ENCODE assay signal across 9 mouse cellular contexts in the genomic region with DNA sequence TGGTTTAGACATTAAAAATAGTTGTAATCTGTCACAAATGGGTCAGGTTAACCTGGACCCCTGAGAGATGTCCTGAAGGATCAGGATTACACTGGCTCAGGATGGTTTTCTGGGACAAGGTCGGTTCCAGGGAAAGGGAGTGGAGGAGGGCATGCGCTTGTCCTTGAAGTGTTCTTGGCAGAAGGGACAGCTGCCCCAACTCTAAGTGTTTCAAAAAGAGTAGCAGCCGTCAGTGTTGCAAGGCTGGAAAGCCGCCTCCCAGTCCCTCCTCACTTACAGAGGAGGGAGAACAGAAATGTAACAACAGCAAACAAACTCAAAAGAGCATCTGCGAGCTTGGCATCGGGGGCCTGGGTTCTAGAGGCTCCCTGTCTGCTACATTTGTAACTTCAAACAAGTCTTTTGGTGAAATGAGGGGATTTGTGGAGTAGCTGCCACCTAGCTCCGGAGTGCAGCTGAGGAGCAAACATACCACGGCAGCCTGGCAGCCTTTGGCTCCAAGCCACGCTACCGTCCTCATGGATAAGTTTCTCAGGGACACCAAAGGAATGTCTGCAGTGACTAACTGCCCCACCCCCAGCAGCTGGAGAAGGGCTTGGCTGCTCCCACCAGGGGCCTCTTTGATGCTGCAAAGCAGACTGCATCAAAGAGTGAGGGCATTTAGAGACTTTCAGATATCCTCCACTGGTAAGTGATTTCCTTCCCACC. TPM values are rescaled to one million over a fixed set of nuclear protein-coding genes. Genes with fewer than 3 reads are reported as not detected.
DNase-seq lines count a peak whose midpoint lies in the region; ATAC-seq and TF ChIP-seq lines count a peak whose summit lies in the region.
"Had no signal": no experiment of that assay in that cellular context is flagged by ENCODE, and none has a peak within 500 bp of the region (broad histone marks: within the 10 kb centered on the region; RNA-seq: fewer than 3 reads in every experiment).

No protein-coding gene starts in this region.

- DNase-seq in 3134 (ENCODE audit: extremely low read depth, insufficient read length, low spot score), result peak; percentile 62
- peak; percentile 72 to 78 for DNase-seq in cerebellum, postnatal 25 days
- peak; percentile 13 to 53 for DNase-seq in kidney, postnatal 36 days
- no peak for DNase-seq in thymus, postnatal 0 days (ENCODE audit: low spot score)
- no peak for DNase-seq in thymus, postnatal 36 days

- no peak for TF ChIP-seq CTCF in ES-Bruce4 (IDR thresholded peaks at IDR 0.05; ENCODE audit: low read depth, low read length)

- peak overlapping the region; percentile 54; the same call in 1 of the 2 replicates for H3K27ac ChIP-seq in ES-Bruce4 (ENCODE audit: insufficient read depth, low read length)
- peak overlapping the region; percentile 77 for H3K27ac ChIP-seq in heart, embryonic 12.5 days (ENCODE audit: poor library complexity, severe bottlenecking)
- H3K27ac ChIP-seq in midbrain, embryonic 16.5 days (ENCODE audit: low read length), result peak overlapping the region; percentile 9; the same call in 1 of the 2 replicates
- H3K27ac ChIP-seq: liver, embryonic 15.5 days had no signal

- 16% methylated on average over 10 of the region's 10 CpGs for WGBS in heart, embryonic 12.5 days
- 14% methylated on average over 10 of the region's 10 CpGs for WGBS in midbrain, embryonic 16.5 days

- TF ChIP-seq EP300 in ES-Bruce4 (IDR thresholded peaks at IDR 0.05; ENCODE audit: insufficient read depth, low read depth, low read length), result no peak

- H3K9ac ChIP-seq in ES-Bruce4 (ENCODE audit: low read depth, poor library complexity, severe bottlenecking), result no peak overlapping the region
- H3K9ac ChIP-seq in heart, embryonic 12.5 days, result peak overlapping the region; percentile 42; the same call in 1 of the 2 replicates
- no peak overlapping the region for H3K9ac ChIP-seq in midbrain, embryonic 16.5 days (ENCODE audit: low read depth, low read length)
- H3K9ac ChIP-seq: liver, embryonic 15.5 days had no signal

- H3K9me3 ChIP-seq in ES-Bruce4 (replicated peaks; ENCODE audit: control insufficient read depth, insufficient read depth, low read length, poor library complexity, severe bottlenecking), result no peaks in the 10 kb centered on the region
- H3K9me3 ChIP-seq in heart, embryonic 12.5 days (replicated peaks), result no peaks in the 10 kb centered on the region
- no peaks in the 10 kb centered on the region for H3K9me3 ChIP-seq in midbrain, embryonic 16.5 days (replicated peaks; ENCODE audit: control insufficient read depth, low read length, poor library complexity, severe bottlenecking)
- H3K9me3 ChIP-seq: liver, embryonic 15.5 days had no signal

- ATAC-seq in heart, embryonic 12.5 days (ENCODE audit: insufficient number of reproducible peaks, low FRiP score), result no peak
- peak; percentile 43; the same call in 1 of the 2 replicates for ATAC-seq in midbrain, embryonic 16.5 days

- peaks cover 6% of the 10 kb centered on the region for H3K4me1 ChIP-seq in ES-Bruce4 (ENCODE audit: control insufficient read depth, insufficient read depth, low read length)
- peaks cover 50% of the 10 kb centered on the region for H3K4me1 ChIP-seq in heart, embryonic 12.5 days (replicated peaks)
- H3K4me1 ChIP-seq in midbrain, embryonic 16.5 days (ENCODE audit: control insufficient read depth, insufficient read depth, low read length), result peaks cover 29% of the 10 kb centered on the region
- H3K4me1 ChIP-seq: liver, embryonic 15.5 days had no signal

- peak overlapping the region; percentile 57 for H3K4me2 ChIP-seq in heart, embryonic 12.5 days
- H3K4me2 ChIP-seq in midbrain, embryonic 16.5 days (ENCODE audit: low read length), result peak overlapping the region; percentile 1
- H3K4me2 ChIP-seq: liver, embryonic 15.5 days had no signal

- H3K4me3 ChIP-seq in ES-Bruce4 (ENCODE audit: low read depth, low read length), result no peak overlapping the region
- peak overlapping the region; percentile 6; the same call in 1 of the 2 replicates for H3K4me3 ChIP-seq in heart, embryonic 12.5 days
- H3K4me3 ChIP-seq in midbrain, embryonic 16.5 days (ENCODE audit: low read depth, low read length), result no peak overlapping the region
- H3K4me3 ChIP-seq: liver, embryonic 15.5 days had no signal

- TF ChIP-seq POLR2A in ES-Bruce4 (IDR thresholded peaks at IDR 0.05; ENCODE audit: insufficient read depth, low read length), result no peak

- peaks cover 22% of the 10 kb centered on the region for H3K36me3 ChIP-seq in ES-Bruce4 (ENCODE audit: control insufficient read depth, insufficient read depth, low read length, poor library complexity, severe bottlenecking)
- no peaks in the 10 kb centered on the region for H3K36me3 ChIP-seq in heart, embryonic 12.5 days
- H3K36me3 ChIP-seq in midbrain, embryonic 16.5 days (ENCODE audit: control insufficient read depth, insufficient read depth, low read length), result no peaks in the 10 kb centered on the region
- H3K36me3 ChIP-seq: liver, embryonic 15.5 days had no signal

- H3K27me3 ChIP-seq in ES-Bruce4 (ENCODE audit: control insufficient read depth, insufficient read depth, low read length, poor library complexity, severe bottlenecking), result no peaks in the 10 kb centered on the region
- H3K27me3 ChIP-seq in heart, embryonic 12.5 days (replicated peaks), result no peaks in the 10 kb centered on the region
- no peaks in the 10 kb centered on the region for H3K27me3 ChIP-seq in midbrain, embryonic 16.5 days (ENCODE audit: control insufficient read depth, insufficient read depth, low read depth, low read length)

RNA-seq across cellular contexts. Expression of a gene that starts 44.5 kb away (rescaled TPM):
- 91.0 and 92.3 TPM in 2 replicates for polyA plus RNA-seq in ES-Bruce4 (2011; ENCODE audit: insufficient read depth, insufficient read length, low read depth, missing spikeins)
- 1.4 and 1.7 TPM in 2 replicates for polyA plus RNA-seq in heart, embryonic 12.5 days (2016; fragmentation: Nextera tagmentation; extraction: Ambion mirVana)
- 29.4 and 34.7 TPM in 2 replicates for polyA plus RNA-seq in midbrain, embryonic 16.5 days (2015; fragmentation: Nextera tagmentation; extraction: Ambion mirVana)
- 4.4 and 5.6 TPM in 2 replicates for polyA plus RNA-seq in thymus, postnatal 0 days (2015; fragmentation: Nextera tagmentation; extraction: Ambion mirVana)

Comparison
In these comparisons a context has a peak if more than half of its experiments do, and no peak if none do; other contexts are left out.
1. DNase-seq: peak in 3134 (single experiment), cerebellum, postnatal 25 days (2 of 2) and kidney, postnatal 36 days (2 of 2); none in thymus, postnatal 0 days (single experiment) and thymus, postnatal 36 days (0 of 2).
2. H3K27ac ChIP-seq: peak in every context shown above with its lines; median percentile 77 in heart, embryonic 12.5 days; 54 in ES-Bruce4; 9 in midbrain, embryonic 16.5 days.